Mouse (Mus musculus) heart, embryonic 16.5 days (tissue): ENCODE measurements around the gene Lrrc4b. TPM values are rescaled to one million over a fixed set of nuclear protein-coding genes. Genes with fewer than 3 reads are reported as not detected.
A peak's percentile ranks its signal among the peaks of the same experiment; 100 is the strongest.

Experiments
- ATAC-seq: fragments of 200-750 bp; cut with Nextera tagmentation; replicated peaks from 2 replicates; pipeline ENCODE4 v1.8.0; 2017; ENCODE audit warnings: moderate number of reproducible peaks; ENCODE audit not compliant: insufficient read depth, low FRiP score; ENCODE audit errors: extremely low read depth
- H3K27ac ChIP-seq: fragments of 300-500 bp; sonication (generic); 2 replicates; pipeline ENCODE4 v1.5.1; 2014; ENCODE audit warnings: mild to moderate bottlenecking, low read length, control low read depth, moderate library complexity
- H3K27me3 ChIP-seq: fragments of 300-500 bp; sonication (generic); 2 replicates; pipeline ENCODE4 v1.6.1; 2014; ENCODE audit warnings: low read length, mixed read lengths; ENCODE audit not compliant: control insufficient read depth, insufficient read depth
- H3K36me3 ChIP-seq: fragments of 300-500 bp; sonication (generic); 2 replicates; pipeline ENCODE4 v1.6.1; 2014; ENCODE audit not compliant: control insufficient read depth, insufficient read depth
- H3K4me1 ChIP-seq: fragments of 300-500 bp; sonication (generic); 2 replicates; pipeline ENCODE4 v1.6.1; 2014; ENCODE audit warnings: low read length, mixed read lengths; ENCODE audit not compliant: control insufficient read depth, insufficient read depth
- H3K4me2 ChIP-seq: fragments of 300-500 bp; sonication (generic); 2 replicates; pipeline ENCODE4 v1.6.1; 2014; ENCODE audit warnings: low read depth, mild to moderate bottlenecking, control low read depth, low read length
- H3K4me3 ChIP-seq: fragments of 300-500 bp; sonication (generic); 2 replicates; pipeline ENCODE4 v1.5.1; 2014; ENCODE audit warnings: mild to moderate bottlenecking, control low read depth, low read length
- H3K9ac ChIP-seq: fragments of 300-500 bp; sonication (generic); 2 replicates; pipeline ENCODE4 v1.6.1; 2014; ENCODE audit warnings: low read length, control low read depth
- H3K9me3 ChIP-seq: fragments of 300-500 bp; sonication (generic); replicated peaks from 2 replicates; pipeline ENCODE4 v1.6.1; 2016; ENCODE audit warnings: low read length; ENCODE audit not compliant: control insufficient read depth
- WGBS: fragments of 180-500 bp; shearing (Covaris S2); extraction: QIAGEN DNeasy Blood & Tissue Kit; methylation state at CpG from one replicate; pipeline ENCODE4 v1.1.7; 2014; 5-methylcytosine and 5-hydroxymethylcytosine counted together
- polyA plus RNA-seq: library from polyadenylated mRNA; unstranded; fragments of >200 nt; fragmentation: Nextera tagmentation; extraction: Ambion mirVana; gene quantifications from 2 replicates; pipeline ENCODE4 v1.2.1, GENCODE M21; 2015

The Lrrc4b gene
- polyA plus RNA-seq, 1 experiment from 2014 or later = 1.2 TPM

- Histone ChIP-seq H3K9me3 (no peaks in the 10 kb centered on the region), H3K4me1 (peaks cover 29% of the 10 kb centered on the region), H3K27me3 (peaks cover 19% of the 10 kb centered on the region), H3K36me3 (0 out of 2 replicates have a peak, but pooled peaks cover 4% of the 10 kb centered on the region), H3K4me2 (no peak overlapping the region), H3K9ac (0 out of 2 replicates have a peak overlapping the region, but pooled peaks have one; percentile 46), H3K4me3 (no peak overlapping the region), H3K27ac (no peak overlapping the region)
- no peak for ATAC-seq
- WGBS = 80% methylated on average over 10 of the region's 10 CpGs
Measured at GRCm38 (mm10) chr7:44466006-44466887, 37.4 kb downstream of the Lrrc4b start.

GRCm38 (mm10) chr7:44466888-44467311 lies 38.1 kb downstream of the Lrrc4b start:
- H3K4me2 ChIP-seq = no peak overlapping the region
- WGBS = 82% methylated on average over 16 of the region's 16 CpGs
- H3K27ac ChIP-seq = no peak overlapping the region; the same call in 1 of the 2 replicates
- no peak overlapping the region for H3K9ac ChIP-seq
- no peak overlapping the region for H3K4me3 ChIP-seq
- ATAC-seq = no peak
- no peaks in the 10 kb centered on the region for H3K9me3 ChIP-seq
- H3K36me3 ChIP-seq = no peaks in the 10 kb centered on the region
- peaks cover 35% of the 10 kb centered on the region for H3K4me1 ChIP-seq
- H3K27me3 ChIP-seq = peaks cover 13% of the 10 kb centered on the region

DNA sequence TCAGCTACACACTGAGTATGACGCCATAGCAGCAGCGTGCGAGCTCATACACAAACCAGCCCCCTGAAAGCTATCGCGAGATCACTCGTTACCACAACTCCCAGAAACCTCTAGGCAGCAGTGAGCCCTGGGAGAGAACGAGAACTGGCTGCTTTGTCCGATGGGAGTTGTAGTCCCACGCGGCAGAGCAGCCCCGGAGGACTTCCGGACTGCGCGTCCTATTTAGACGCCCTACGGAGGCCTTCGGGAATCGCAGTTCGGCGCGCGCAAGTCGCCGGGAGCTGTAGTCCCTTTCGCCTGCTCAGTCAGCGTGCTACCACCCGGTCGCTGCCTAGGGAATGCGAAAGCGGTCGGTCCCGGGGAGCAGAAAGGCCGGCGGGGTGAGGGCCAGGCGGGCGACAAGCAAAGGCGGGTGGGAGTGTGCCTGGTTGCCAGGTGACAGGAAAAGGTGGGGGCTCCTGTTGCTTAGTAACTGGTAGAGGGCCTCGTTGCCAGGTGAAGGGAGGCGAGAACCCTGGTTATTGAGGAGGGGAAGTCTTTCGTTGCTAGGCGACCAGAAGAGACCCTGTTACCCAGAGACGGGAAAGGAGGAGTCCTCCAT lies 39.1 kb downstream of the Lrrc4b start, which contains the start of gene Josd2:
Gene Josd2, plus strand, starts transcription at position 170 of the 601 bp plus-strand sequence.
- peaks cover 45% of the 10 kb centered on the region for H3K4me1 ChIP-seq
- H3K36me3 ChIP-seq = no peaks in the 10 kb centered on the region
- peak within 1 kb of the TSS; percentile 77 for H3K4me3 ChIP-seq
- H3K4me2 ChIP-seq = peak within 1 kb of the TSS; percentile 91
- peak; percentile 85 for ATAC-seq
- H3K9me3 ChIP-seq = no peaks in the 10 kb centered on the region
- H3K27me3 ChIP-seq = peaks cover 7% of the 10 kb centered on the region; the same call in 1 of the 2 replicates
- peak within 1 kb of the TSS; percentile 99 for H3K27ac ChIP-seq
- peak within 1 kb of the TSS; percentile 85 for H3K9ac ChIP-seq
- WGBS = under 1% methylated on average over 42 of the region's 42 CpGs

GRCm38 (mm10) chr7:44468644-44469285 lies 39.9 kb downstream of the Lrrc4b start:
- peak overlapping the region; percentile 77 for H3K4me3 ChIP-seq
- peak overlapping the region; percentile 85 for H3K9ac ChIP-seq
- no peaks in the 10 kb centered on the region for H3K9me3 ChIP-seq
- H3K4me2 ChIP-seq = peak overlapping the region; percentile 91
- H3K4me1 ChIP-seq = peaks cover 46% of the 10 kb centered on the region
- H3K27me3 ChIP-seq = peaks cover 4% of the 10 kb centered on the region; the same call in 1 of the 2 replicates
- no peaks in the 10 kb centered on the region for H3K36me3 ChIP-seq
- H3K27ac ChIP-seq = peak overlapping the region; percentile 99
- 34% methylated on average over 15 of the region's 15 CpGs for WGBS
- no peak for ATAC-seq

GRCm38 (mm10) chr7:44469677-44470675 lies 41.2 kb downstream of the Lrrc4b start:
- H3K36me3 ChIP-seq = no peaks in the 10 kb centered on the region
- H3K4me2 ChIP-seq = peak overlapping the region; percentile 91
- 57% methylated on average over 16 of the region's 16 CpGs for WGBS
- H3K27ac ChIP-seq = peak overlapping the region; percentile 99
- no peak for ATAC-seq
- H3K4me3 ChIP-seq = no peak overlapping the region
- H3K4me1 ChIP-seq = peaks cover 46% of the 10 kb centered on the region
- H3K9me3 ChIP-seq = no peaks in the 10 kb centered on the region
- H3K27me3 ChIP-seq = no peaks in the 10 kb centered on the region
- peak overlapping the region; percentile 85 for H3K9ac ChIP-seq

GRCm38 (mm10) chr7:44470696-44471612 lies 42.1 kb downstream of the Lrrc4b start:
- peak overlapping the region; percentile 13; the same call in 1 of the 2 replicates for H3K4me2 ChIP-seq
- ATAC-seq = no peak
- peak overlapping the region; percentile 62 for H3K9ac ChIP-seq
- H3K9me3 ChIP-seq = no peaks in the 10 kb centered on the region
- peaks cover 46% of the 10 kb centered on the region for H3K4me1 ChIP-seq
- H3K4me3 ChIP-seq = no peak overlapping the region
- 70% methylated on average over 16 of the region's 16 CpGs for WGBS
- no peaks in the 10 kb centered on the region for H3K27me3 ChIP-seq
- H3K27ac ChIP-seq = peak overlapping the region; percentile 99
- no peaks in the 10 kb centered on the region for H3K36me3 ChIP-seq

GRCm38 (mm10) chr7:44471880-44472557 lies 43.2 kb downstream of the Lrrc4b start:
- peak overlapping the region; percentile 77 for H3K4me2 ChIP-seq
- no peaks in the 10 kb centered on the region for H3K9me3 ChIP-seq
- H3K9ac ChIP-seq = peak overlapping the region; percentile 89
- peaks cover 46% of the 10 kb centered on the region for H3K4me1 ChIP-seq
- 8% methylated on average over 6 of the region's 6 CpGs for WGBS
- H3K27me3 ChIP-seq = no peaks in the 10 kb centered on the region
- peak; percentile 69 for ATAC-seq
- H3K36me3 ChIP-seq = no peaks in the 10 kb centered on the region
- peak overlapping the region; percentile 99 for H3K27ac ChIP-seq
- peak overlapping the region; percentile 58; the same call in 1 of the 2 replicates for H3K4me3 ChIP-seq
